Mouse (Mus musculus) cerebellum, adult 2 months (tissue): ENCODE measurements around the gene Cfap298.

Experiments used
- CTCF ChIP-seq: fragments of 200-500 bp; IDR thresholded peaks from 2 replicates; pipeline ENCODE4 v1.5.1; 2011; ENCODE audit warnings: low read depth, mild to moderate bottlenecking, control low read depth, low read length, moderate library complexity, borderline replicate concordance; ENCODE audit not compliant: insufficient read depth
- POLR2A ChIP-seq: fragments of 200-500 bp; IDR thresholded peaks from 2 replicates; pipeline ENCODE4 v1.6.1; 2011; ENCODE audit warnings: low read length, control low read depth, borderline replicate concordance; ENCODE audit not compliant: insufficient read depth

DNA sequence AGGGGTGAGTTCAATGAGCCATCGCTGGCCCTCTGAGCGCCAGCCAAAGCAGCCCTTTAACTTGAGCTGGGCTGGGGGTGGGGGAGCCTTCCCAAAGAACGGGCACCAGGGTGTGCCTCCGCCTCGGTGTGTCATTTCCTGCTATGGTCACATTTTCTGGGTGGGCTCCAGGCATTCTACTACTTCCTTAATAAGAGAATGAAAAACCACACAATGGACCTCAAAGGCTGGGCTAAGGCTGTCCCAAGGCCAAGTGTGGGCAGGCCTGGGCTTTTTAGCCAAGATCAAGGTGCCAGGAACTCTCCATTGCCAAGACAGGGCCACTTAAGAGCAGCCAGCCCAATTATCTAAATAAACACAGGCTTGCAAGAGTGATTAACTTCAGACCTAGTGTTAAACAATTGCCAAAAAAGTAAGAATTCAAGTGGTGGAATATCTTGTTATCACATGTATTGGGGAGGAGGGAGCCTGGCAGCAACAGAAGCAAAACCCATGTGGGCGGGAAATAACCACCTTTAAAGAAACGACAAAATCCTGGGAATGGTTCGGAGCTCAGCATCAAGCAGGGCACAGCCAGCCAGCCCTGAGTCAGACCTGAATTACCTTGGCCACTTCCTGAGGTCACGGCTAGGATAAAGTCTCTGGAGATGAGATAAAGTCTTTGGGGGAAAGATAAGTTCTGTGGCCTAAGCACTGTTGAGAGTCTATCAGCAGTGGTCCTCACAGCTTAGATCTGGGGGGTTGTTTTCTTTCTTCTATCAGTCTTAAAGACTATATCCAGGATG is 48.9 kb downstream of the Cfap298 start:
- no peak for TF ChIP-seq POLR2A
- no peak for TF ChIP-seq CTCF
